Mouse (Mus musculus): ENCODE measurements at regions not wholly inside any gene's neighbourhood (a gene's known extent, or its start where the extent isn't known, plus 50 kb on each side); places are given as distances from the start of the nearest gene placed in this dataset.

DNA sequence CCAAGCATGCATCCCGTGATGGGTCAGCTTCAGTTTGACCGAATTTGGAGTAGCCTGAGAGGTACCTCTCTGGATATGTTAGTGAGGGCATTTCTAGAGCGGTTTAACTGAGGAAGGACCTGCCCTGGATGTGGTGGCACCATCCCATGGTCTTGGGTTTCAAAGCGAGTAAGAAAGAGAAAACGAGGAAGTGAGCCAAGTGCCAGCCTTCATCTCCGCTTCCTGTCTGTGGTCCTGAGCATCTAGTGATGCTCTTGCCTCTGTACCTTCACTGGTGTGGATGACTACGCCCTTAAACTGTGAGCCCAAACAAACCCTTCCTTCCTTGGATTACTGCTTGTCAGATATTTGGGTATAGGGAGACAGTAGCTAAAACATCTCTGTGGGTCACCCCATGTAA, 72.3 kb upstream of the Plxnc1 start:
- H3K4me1 ChIP-seq (ENCODE audit: control insufficient read depth, insufficient read depth, low read length), result peaks cover 2% of the 10 kb centered on the region
- 58% methylated on average over 7 of the region's 7 CpGs for WGBS
- H3K4me3 ChIP-seq (replicated peaks; ENCODE audit: control insufficient read depth, low read depth, low read length), result no peak overlapping the region
- TF ChIP-seq POLR2A (IDR thresholded peaks at IDR 0.05; ENCODE audit: borderline replicate concordance, control insufficient read depth, low read depth, low read length) (no peak), CTCF (IDR thresholded peaks at IDR 0.05; ENCODE audit: control insufficient read depth, insufficient read depth, low read length) (no peak)
- H3K27ac ChIP-seq (ENCODE audit: control insufficient read depth, insufficient read depth, low read depth, low read length, poor library complexity), result no peak overlapping the region

DNA sequence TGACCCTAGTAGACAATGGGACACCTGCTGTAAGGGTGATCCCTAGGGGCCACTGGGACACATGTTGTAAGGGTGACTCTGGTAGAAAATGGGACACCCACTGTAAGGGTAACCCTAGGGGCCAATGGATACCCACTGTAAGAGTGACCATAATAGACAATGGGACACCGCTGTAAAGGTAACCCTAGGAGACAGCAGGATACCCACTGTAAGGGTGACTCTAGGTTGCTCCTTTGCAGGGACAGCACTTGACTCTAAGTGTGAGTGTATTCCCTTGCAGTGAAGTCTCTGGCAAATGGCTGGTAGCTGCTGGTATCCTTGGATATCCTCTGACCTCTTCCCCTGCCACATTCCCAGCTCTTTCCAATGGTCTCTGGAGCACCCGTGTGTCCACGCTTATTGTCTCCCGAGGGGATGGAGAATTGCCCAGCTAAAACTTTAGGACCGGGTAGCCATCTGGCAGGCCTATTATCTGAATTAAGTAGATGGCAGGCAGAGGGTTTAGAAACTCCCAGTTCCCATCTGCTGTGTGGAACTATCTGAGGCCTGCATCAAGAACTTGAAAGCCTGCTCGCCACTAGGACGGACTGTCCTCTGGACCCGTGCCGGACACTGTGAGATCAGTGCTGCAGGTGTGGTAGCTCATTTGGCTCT, 70.8 kb upstream of the Plxnc1 start:
- Histone ChIP-seq H3K27ac (ENCODE audit: control insufficient read depth, insufficient read depth, low read depth, low read length, poor library complexity) (no peak overlapping the region), H3K4me3 (replicated peaks; ENCODE audit: control insufficient read depth, low read depth, low read length) (no peak overlapping the region), H3K4me1 (ENCODE audit: control insufficient read depth, insufficient read depth, low read length) (no peaks in the 10 kb centered on the region; the same call in none of the 2 replicates)
- TF ChIP-seq CTCF (IDR thresholded peaks at IDR 0.05; ENCODE audit: control insufficient read depth, insufficient read depth, low read length) (no peak), POLR2A (IDR thresholded peaks at IDR 0.05; ENCODE audit: borderline replicate concordance, control insufficient read depth, low read depth, low read length) (no peak)
- WGBS, result 89% methylated on average over 9 of the region's 9 CpGs

DNA sequence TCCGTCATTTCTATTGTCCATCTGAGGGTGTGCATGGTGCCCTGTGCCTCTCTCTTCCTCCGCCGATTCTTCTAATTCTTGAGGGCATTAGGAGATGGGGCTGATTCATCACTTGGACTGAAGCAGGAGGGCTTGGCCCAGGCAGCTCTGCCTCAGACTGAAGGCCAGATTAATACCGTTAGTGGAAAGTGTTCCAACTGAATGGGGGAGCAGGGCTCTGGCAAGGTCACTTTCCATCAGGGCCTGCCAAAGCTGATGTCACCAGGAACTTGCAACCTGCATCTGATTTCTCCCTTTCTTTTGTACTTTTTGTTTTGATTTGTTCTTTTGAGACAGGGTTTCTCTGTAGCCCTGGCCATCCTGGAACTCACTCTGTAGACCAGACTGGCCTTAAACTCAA, 69.3 kb upstream of the Plxnc1 start:
- peaks cover 2% of the 10 kb centered on the region for H3K4me1 ChIP-seq (ENCODE audit: control insufficient read depth, insufficient read depth, low read length)
- no peak overlapping the region for H3K27ac ChIP-seq (ENCODE audit: control insufficient read depth, insufficient read depth, low read depth, low read length, poor library complexity)
- 79% methylated on average over 4 of the region's 4 CpGs for WGBS
- no peak for TF ChIP-seq CTCF (IDR thresholded peaks at IDR 0.05; ENCODE audit: control insufficient read depth, insufficient read depth, low read length)
- H3K4me3 ChIP-seq (replicated peaks; ENCODE audit: control insufficient read depth, low read depth, low read length), result no peak overlapping the region

DNA sequence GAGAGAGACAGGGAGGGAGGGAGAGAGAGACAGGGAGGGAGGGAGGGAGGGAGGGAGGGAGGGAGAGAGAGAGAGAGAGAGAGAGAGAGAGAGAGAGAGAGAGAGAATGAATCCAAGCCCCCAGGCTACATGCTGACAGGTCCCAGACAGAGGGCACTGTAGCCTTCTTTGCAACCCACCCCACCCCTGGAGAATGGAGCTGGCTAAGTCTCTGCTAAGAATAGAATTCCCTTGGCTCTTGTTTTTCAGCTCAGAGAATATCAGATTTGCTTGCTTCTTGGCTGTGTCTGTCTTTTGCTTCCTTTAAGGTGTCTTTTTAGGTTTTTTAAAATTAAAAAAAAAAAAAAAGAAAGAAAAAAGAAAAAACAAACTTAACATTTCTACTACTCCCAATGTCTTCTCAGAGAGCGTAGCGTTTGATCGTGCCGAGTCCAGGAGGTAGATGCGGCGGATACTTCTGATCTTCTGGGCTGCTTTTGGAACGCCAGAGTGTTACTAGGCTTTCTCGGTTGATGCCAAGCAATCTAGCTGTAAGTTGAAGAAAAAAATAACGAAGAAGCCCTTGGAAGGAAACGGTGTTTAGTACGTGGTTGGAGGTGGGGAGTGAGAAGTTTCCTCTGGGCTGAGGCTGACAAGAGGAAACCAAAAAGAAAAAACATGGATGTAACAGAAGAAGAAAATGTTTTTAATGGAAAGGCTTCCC, 68.7 kb upstream of the Plxnc1 start:
- no peak for TF ChIP-seq POLR2A (IDR thresholded peaks at IDR 0.05; ENCODE audit: borderline replicate concordance, control insufficient read depth, low read depth, low read length)
- no peak for TF ChIP-seq CTCF (IDR thresholded peaks at IDR 0.05; ENCODE audit: control insufficient read depth, insufficient read depth, low read length)
- no peak overlapping the region for H3K4me3 ChIP-seq (replicated peaks; ENCODE audit: control insufficient read depth, low read depth, low read length)
- 75% methylated on average over 11 of the region's 11 CpGs for WGBS
- H3K27ac ChIP-seq (ENCODE audit: control insufficient read depth, insufficient read depth, low read depth, low read length, poor library complexity), result no peak overlapping the region
- H3K4me1 ChIP-seq (ENCODE audit: control insufficient read depth, insufficient read depth, low read length), result peaks cover 2% of the 10 kb centered on the region

DNA sequence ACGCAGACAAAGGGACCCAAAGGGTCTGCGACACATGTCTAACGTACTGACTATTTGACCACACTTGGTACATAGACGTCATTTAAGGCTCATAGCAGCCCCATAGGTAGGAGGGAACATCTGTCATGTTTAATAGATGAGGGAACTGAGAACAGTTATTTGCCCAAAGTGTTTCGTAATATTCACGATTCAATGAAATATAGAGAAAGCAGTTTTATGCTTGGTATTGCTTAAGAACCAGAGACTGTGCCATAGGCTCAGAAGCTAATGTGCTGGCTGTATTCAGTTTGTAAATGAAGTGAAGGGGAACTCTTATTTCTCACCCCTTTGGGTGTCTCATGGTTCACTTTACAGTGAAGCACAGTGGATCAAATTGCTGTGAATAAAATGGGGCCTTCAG, 65.7 kb upstream of the Plxnc1 start:
- no peak for TF ChIP-seq POLR2A (IDR thresholded peaks at IDR 0.05; ENCODE audit: borderline replicate concordance, control insufficient read depth, low read depth, low read length)
- TF ChIP-seq CTCF (IDR thresholded peaks at IDR 0.05; ENCODE audit: control insufficient read depth, insufficient read depth, low read length), result no peak
- Histone ChIP-seq H3K4me1 (ENCODE audit: control insufficient read depth, insufficient read depth, low read length) (peaks cover 2% of the 10 kb centered on the region), H3K27ac (ENCODE audit: control insufficient read depth, insufficient read depth, low read depth, low read length, poor library complexity) (no peak overlapping the region), H3K4me3 (replicated peaks; ENCODE audit: control insufficient read depth, low read depth, low read length) (no peak overlapping the region)
- WGBS, result 68% methylated on average over 6 of the region's 6 CpGs

DNA sequence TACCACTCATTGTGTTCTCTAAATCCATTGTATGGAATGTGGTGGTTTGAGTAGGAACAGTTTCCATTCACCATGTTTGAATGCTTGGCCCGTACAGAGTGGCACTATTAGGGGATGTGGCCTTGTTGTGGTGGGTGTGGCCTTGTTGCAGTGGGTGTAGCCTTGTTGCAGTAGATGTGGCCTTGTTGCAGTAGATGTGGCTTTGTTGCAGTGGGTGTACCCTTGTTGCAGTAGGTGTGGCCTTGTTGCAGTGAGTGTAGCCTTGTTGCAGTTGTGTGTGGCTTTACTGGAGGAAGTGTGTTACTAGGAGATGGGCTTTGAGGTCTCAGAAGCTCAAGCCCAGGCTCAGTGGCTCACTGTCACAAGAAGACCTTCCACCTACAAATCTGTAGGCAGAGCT, 64.4 kb upstream of the Plxnc1 start:
- TF ChIP-seq CTCF (IDR thresholded peaks at IDR 0.05; ENCODE audit: control insufficient read depth, insufficient read depth, low read length) (no peak), POLR2A (IDR thresholded peaks at IDR 0.05; ENCODE audit: borderline replicate concordance, control insufficient read depth, low read depth, low read length) (no peak)
- WGBS, result 43% methylated on average over 1 of the region's 1 CpGs

DNA sequence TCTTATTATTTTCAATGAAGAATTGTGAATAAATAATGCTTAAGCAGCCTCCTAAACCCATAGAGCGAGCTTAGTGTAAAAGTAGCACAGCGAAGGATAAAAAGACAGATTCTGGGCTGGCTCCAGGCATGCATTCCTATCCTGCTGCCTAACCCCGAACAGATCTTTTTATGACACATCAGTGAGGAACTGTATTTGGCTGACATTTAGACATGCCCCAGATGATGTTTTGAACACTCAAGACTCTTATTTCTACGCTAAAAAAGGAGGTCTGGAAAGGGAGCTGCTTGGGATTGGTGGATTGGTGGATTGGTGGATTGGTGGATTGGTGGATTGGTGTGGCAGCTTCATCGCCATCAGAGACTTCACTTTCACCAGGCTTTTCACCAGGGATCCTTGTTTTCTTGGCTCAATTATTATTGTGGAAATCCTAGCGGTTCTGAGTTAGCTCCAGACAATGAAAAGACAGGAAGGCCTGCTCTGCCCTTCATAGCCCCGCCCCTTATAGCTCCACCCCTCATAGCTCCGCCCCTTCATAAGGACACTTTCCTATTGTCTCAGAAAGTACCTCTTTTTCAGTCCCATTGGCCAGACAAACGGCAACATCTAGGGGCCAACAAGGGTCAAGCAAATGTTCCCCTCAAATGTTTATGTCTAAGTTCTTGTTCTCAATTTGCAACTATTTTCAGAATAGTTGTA, 59.6 kb upstream of the Plxnc1 start:
- 78% methylated on average over 9 of the region's 9 CpGs for WGBS
- TF ChIP-seq CTCF (IDR thresholded peaks at IDR 0.05; ENCODE audit: control insufficient read depth, insufficient read depth, low read length) (no peak), POLR2A (IDR thresholded peaks at IDR 0.05; ENCODE audit: borderline replicate concordance, control insufficient read depth, low read depth, low read length) (no peak)
- Histone ChIP-seq H3K27ac (ENCODE audit: control insufficient read depth, insufficient read depth, low read depth, low read length, poor library complexity) (no peak overlapping the region), H3K4me1 (ENCODE audit: control insufficient read depth, insufficient read depth, low read length) (peaks cover 2% of the 10 kb centered on the region), H3K4me3 (replicated peaks; ENCODE audit: control insufficient read depth, low read depth, low read length) (no peak overlapping the region)

More for the DNA sequence above, 64.4 kb upstream of the Plxnc1 start:
- H3K27ac ChIP-seq (ENCODE audit: control insufficient read depth, insufficient read depth, low read depth, low read length, poor library complexity), result no peak overlapping the region
- peaks cover 2% of the 10 kb centered on the region for H3K4me1 ChIP-seq (ENCODE audit: control insufficient read depth, insufficient read depth, low read length)
- no peak overlapping the region for H3K4me3 ChIP-seq (replicated peaks; ENCODE audit: control insufficient read depth, low read depth, low read length)

DNA sequence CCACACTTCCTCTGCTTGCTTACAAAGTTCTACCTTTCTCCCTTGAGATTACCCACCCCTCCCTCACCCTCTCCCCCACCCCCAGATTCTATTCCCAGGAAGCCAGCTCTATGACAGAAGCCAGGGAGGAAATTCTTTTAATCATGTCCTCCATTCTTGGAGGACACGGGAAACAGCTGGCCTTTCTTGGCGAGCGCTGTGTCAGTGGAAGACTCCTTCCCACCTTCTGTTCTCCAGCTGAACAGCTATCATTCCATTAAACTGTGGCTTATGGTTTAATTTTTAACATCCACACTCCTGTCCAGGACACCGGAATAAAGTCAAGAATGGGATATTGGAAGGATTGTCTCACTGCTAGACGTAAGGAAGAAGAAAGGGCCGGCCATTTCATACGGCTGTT, 59.0 kb upstream of the Plxnc1 start:
- no peaks in the 10 kb centered on the region for H3K4me1 ChIP-seq (ENCODE audit: control insufficient read depth, insufficient read depth, low read length)
- no peak for TF ChIP-seq POLR2A (IDR thresholded peaks at IDR 0.05; ENCODE audit: borderline replicate concordance, control insufficient read depth, low read depth, low read length)
- TF ChIP-seq CTCF (IDR thresholded peaks at IDR 0.05; ENCODE audit: control insufficient read depth, insufficient read depth, low read length), result no peak
- H3K4me3 ChIP-seq (replicated peaks; ENCODE audit: control insufficient read depth, low read depth, low read length), result no peak overlapping the region
- no peak overlapping the region for H3K27ac ChIP-seq (ENCODE audit: control insufficient read depth, insufficient read depth, low read depth, low read length, poor library complexity)
- WGBS, result 91% methylated on average over 7 of the region's 7 CpGs

Measured in bone marrow, adult 2 months (tissue).